Mouse (Mus musculus) thymus, adult 2 months (tissue): Measurements from ENCODE around the gene Cnfn. TPM values are rescaled to one million over a fixed set of nuclear protein-coding genes. Genes with fewer than 3 reads are reported as not detected.

Source experiments
- DNase-seq: peaks from one replicate; pipeline ENCODE4 v3.0.0; 2021
- H3K27ac ChIP-seq: fragments of 200-500 bp; 2 replicates; pipeline ENCODE4 v1.5.1; 2012; ENCODE audit warnings: low read length, control low read depth; ENCODE audit not compliant: control insufficient read depth, insufficient read depth
- H3K27me3 ChIP-seq: fragments of 200-500 bp; 2 replicates; pipeline ENCODE4 v1.6.1; 2012; ENCODE audit warnings: mild to moderate bottlenecking, low read length, moderate library complexity, mixed read lengths; ENCODE audit not compliant: control insufficient read depth, insufficient read depth
- H3K36me3 ChIP-seq: fragments of 200-500 bp; 2 replicates; pipeline ENCODE4 v1.6.1; 2012; ENCODE audit warnings: mild to moderate bottlenecking, low read length, moderate library complexity; ENCODE audit not compliant: control insufficient read depth, insufficient read depth
- H3K4me1 ChIP-seq: fragments of 200-500 bp; replicated peaks from 2 replicates; pipeline ENCODE4 v1.6.1; 2012; ENCODE audit warnings: low read length; ENCODE audit not compliant: control insufficient read depth, insufficient read depth
- H3K4me3 ChIP-seq: fragments of 200-500 bp; 2 replicates; pipeline ENCODE4 v1.5.1; 2012; ENCODE audit warnings: mild to moderate bottlenecking, low read length, control low read depth, moderate library complexity; ENCODE audit not compliant: control insufficient read depth, insufficient read depth
- CTCF ChIP-seq: fragments of 200-500 bp; IDR thresholded peaks from 2 replicates; pipeline ENCODE4 v1.5.1; 2012; ENCODE audit warnings: mild to moderate bottlenecking, control low read depth, low read length, moderate library complexity, borderline replicate concordance; ENCODE audit not compliant: control insufficient read depth, poor library complexity, insufficient read depth; ENCODE audit errors: extremely low read depth
- POLR2A ChIP-seq: fragments of 200-500 bp; IDR thresholded peaks from 2 replicates; pipeline ENCODE4 v1.6.1; 2012; ENCODE audit warnings: mild to moderate bottlenecking, low read length, control low read depth, moderate library complexity; ENCODE audit not compliant: control insufficient read depth, poor library complexity, insufficient read depth; ENCODE audit errors: extremely low read depth
- WGBS: fragments of 180-500 bp; shearing (Covaris S2); methylation state at CpG from one replicate; pipeline ENCODE4 v1.1.7; 2018; 5-methylcytosine and 5-hydroxymethylcytosine counted together
- polyA plus RNA-seq: library from polyadenylated mRNA; depleted of rRNA; stranded (reverse); fragments of >200 nt; gene quantifications from 2 replicates; pipeline ENCODE4 v1.2.3, GENCODE M21; 2012

The Cnfn gene
- polyA plus RNA-seq, 1 experiment, result 20.6 TPM

- Histone ChIP-seq H3K27ac (peak overlapping the region; percentile 53; the same call in 1 of the 2 replicates), H3K27me3 (no peaks in the 10 kb centered on the region), H3K4me1 (peaks cover 14% of the 10 kb centered on the region), H3K36me3 (no peaks in the 10 kb centered on the region), H3K4me3 (peak overlapping the region; percentile 81)
- TF ChIP-seq POLR2A (no peak; the same call in 1 of the 2 replicates), CTCF (no peak)
- DNase-seq, result peak; percentile 91
- WGBS, result 6% methylated on average over 52 of the region's 52 CpGs
Measured at GRCm38 (mm10) chr7:25395558-25396521, 26.3 kb upstream of the Cnfn start.

GRCm38 (mm10) chr7:25395186-25395557 is 25.6 kb upstream of the Cnfn start:
- under 1% methylated on average over 22 of the region's 22 CpGs for WGBS
- no peaks in the 10 kb centered on the region for H3K27me3 ChIP-seq
- TF ChIP-seq CTCF (peak; percentile 43; the same call in 1 of the 2 replicates), POLR2A (no peak)
- H3K4me1 ChIP-seq, result peaks cover 14% of the 10 kb centered on the region
- no peaks in the 10 kb centered on the region for H3K36me3 ChIP-seq
- peak overlapping the region; percentile 81 for H3K4me3 ChIP-seq
- no peak for DNase-seq
- H3K27ac ChIP-seq, result no peak overlapping the region

GRCm38 (mm10) chr7:25394754-25395153 is 25.2 kb upstream of the Cnfn start:
- no peak for DNase-seq
- Histone ChIP-seq H3K36me3 (no peaks in the 10 kb centered on the region), H3K4me1 (peaks cover 14% of the 10 kb centered on the region), H3K4me3 (peak overlapping the region; percentile 81), H3K27ac (no peak overlapping the region), H3K27me3 (no peaks in the 10 kb centered on the region)
- 15% methylated on average over 7 of the region's 7 CpGs for WGBS
- TF ChIP-seq CTCF (no peak), POLR2A (no peak)

GRCm38 (mm10) chr7:25393451-25394210 is 24.1 kb upstream of the Cnfn start:
- Histone ChIP-seq H3K36me3 (no peaks in the 10 kb centered on the region), H3K27ac (no peak overlapping the region), H3K4me1 (peaks cover 14% of the 10 kb centered on the region), H3K27me3 (no peaks in the 10 kb centered on the region), H3K4me3 (no peak overlapping the region)
- TF ChIP-seq CTCF, result no peak
- TF ChIP-seq POLR2A, result no peak
- no peak for DNase-seq
- 85% methylated on average over 8 of the region's 8 CpGs for WGBS

GRCm38 (mm10) chr7:25392851-25393250 is 23.3 kb upstream of the Cnfn start:
- no peaks in the 10 kb centered on the region for H3K27me3 ChIP-seq
- H3K4me3 ChIP-seq, result no peak overlapping the region
- 94% methylated on average over 7 of the region's 7 CpGs for WGBS
- no peak for DNase-seq
- no peak for TF ChIP-seq POLR2A
- no peak for TF ChIP-seq CTCF
- no peak overlapping the region for H3K27ac ChIP-seq
- H3K36me3 ChIP-seq, result peaks cover 4% of the 10 kb centered on the region; the same call in 1 of the 2 replicates
- H3K4me1 ChIP-seq, result peaks cover 14% of the 10 kb centered on the region

- TF ChIP-seq POLR2A (no peak), CTCF (no peak)
- no peak overlapping the region for H3K27ac ChIP-seq
- H3K4me1 ChIP-seq, result peaks cover 14% of the 10 kb centered on the region
- no peak overlapping the region for H3K4me3 ChIP-seq
- WGBS, result 83% methylated on average over 2 of the region's 2 CpGs
- DNase-seq, result no peak
- H3K27me3 ChIP-seq, result no peaks in the 10 kb centered on the region
- H3K36me3 ChIP-seq, result peaks cover 11% of the 10 kb centered on the region; the same call in 1 of the 2 replicates
Measured at GRCm38 (mm10) chr7:25391856-25392453, 22.4 kb upstream of the Cnfn start.
